Mouse (Mus musculus): ENCODE data around the gene Klra8.
"Not testable (repeated sequence)": the region's sequence is repeated elsewhere in the genome, so short reads cannot be mapped to it uniquely, and the experiment has no call there.

Gene Klra8

DNA sequence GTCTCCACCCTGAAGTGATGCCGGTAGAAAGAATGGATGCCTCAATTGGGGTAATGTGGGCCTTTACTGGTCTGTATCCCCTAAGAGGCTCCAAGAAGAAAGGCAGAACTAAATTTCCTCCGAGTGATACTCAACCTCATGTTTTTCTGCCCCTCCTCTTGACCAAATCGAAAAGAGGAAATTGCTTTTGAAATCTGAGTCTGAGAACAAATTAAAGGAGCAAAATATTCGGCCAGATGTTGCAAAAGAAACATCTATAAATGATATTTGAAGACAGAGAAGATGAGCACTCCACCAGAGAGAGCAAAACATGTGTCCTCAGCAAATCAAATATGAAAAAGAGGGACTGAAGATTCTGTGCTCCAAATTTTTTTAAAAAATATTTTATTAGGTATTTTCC is at the start of gene Klra8:
Gene Klra8, minus strand, starts transcription at position 101 of the 400 bp plus-strand sequence.
- DNase-seq (ENCODE audit: low spot score): not testable (repeated sequence)

GRCm38 (mm10) chr6:130110485-130110884 is 19.2 kb downstream of the Klra8 start:
- DNase-seq (ENCODE audit: low spot score): no peak

- not testable (repeated sequence) for DNase-seq (ENCODE audit: low spot score)
Measured at GRCm38 (mm10) chr6:130102743-130103142, 27.0 kb downstream of the Klra8 start.

DNA sequence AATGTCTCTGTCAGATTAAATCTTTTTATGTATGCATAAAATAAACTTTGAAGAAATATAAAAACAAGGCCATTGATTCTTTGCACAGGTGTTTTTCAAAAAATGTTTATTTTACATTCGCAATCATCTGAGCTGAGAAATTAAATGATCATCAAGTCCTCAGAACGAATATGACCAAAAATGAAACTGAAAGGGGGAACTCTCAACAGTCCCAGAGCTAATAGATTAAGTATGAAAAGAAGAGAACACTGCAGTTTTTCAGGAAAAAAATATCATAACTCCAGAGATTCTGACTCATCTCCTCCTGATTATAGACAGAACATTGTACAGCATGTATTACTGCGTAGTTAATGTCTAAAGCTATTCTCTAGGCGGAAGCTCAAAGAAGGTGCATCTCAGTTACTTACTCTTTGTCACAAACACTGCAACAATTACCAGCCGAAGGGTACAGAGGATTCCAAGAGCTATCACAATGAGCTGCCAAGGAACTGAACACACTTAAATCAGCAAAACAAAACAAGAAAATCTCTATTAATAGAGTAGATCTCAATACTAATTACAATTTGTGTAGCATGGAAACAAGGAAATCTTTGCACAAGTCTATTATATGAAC is 37.3 kb downstream of the Klra8 start:
- DNase-seq (ENCODE audit: low spot score): no peak

DNA sequence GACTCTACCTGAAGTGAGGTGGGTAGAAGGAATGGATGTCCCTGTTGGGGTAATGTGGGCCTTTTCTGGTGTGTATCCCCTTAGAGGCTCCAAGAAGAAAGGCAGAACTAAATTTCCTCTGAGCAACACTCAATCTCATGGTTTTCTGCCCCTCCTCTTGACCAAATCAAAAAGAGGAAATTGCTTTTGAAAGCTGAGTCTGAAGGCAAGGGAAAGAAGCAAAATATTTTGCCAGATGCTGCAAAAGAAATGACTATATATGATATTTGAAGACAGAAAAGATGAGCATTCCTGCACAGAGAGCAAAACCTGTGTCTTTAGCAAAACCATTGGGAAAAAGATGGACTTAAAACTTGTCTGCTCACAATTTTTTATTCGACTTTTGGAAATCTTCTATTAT is 62.5 kb downstream of the Klra8 start, which contains the start of gene Klra4:
Gene Klra4, minus strand, starts transcription at position 101 of the 400 bp plus-strand sequence.
- not testable (repeated sequence) for DNase-seq (ENCODE audit: low spot score)

Measured in ovary, postnatal 10 days (tissue).